Mouse (Mus musculus) midbrain, postnatal 0 days (tissue): ENCODE results near the gene Tcp11l1. TPM values are rescaled to one million over a fixed set of nuclear protein-coding genes. Genes with fewer than 3 reads are reported as not detected.
A peak's percentile ranks its signal among the peaks of the same experiment; 100 is the strongest.

ENCODE experiments used
- ATAC-seq: fragments of 200-750 bp; cut with Nextera tagmentation; 2 replicates; pipeline ENCODE4 v1.8.0; 2017; ENCODE audit warnings: moderate number of reproducible peaks, mild to moderate bottlenecking, moderate TSS enrichment, moderate library complexity; ENCODE audit not compliant: low FRiP score
- DNase-seq: peaks from one replicate; pipeline ENCODE4 v3.0.0-alpha.2; 2015; ENCODE audit warnings: low spot score
- H3K27ac ChIP-seq: fragments of 300-500 bp; sonication (generic); 2 replicates; pipeline ENCODE4 v1.5.1; 2014; ENCODE audit warnings: low read depth, mild to moderate bottlenecking, low read length, mixed read lengths
- H3K27me3 ChIP-seq: fragments of 300-500 bp; sonication (generic); 2 replicates; pipeline ENCODE4 v1.6.1; 2014; ENCODE audit warnings: low read length, control low read depth, mixed read lengths; ENCODE audit not compliant: insufficient read depth
- H3K36me3 ChIP-seq: fragments of 300-500 bp; sonication (generic); 2 replicates; pipeline ENCODE4 v1.6.1; 2014; ENCODE audit warnings: low read length, control low read depth, mixed read lengths; ENCODE audit not compliant: insufficient read depth
- H3K4me1 ChIP-seq: fragments of 300-500 bp; sonication (generic); 2 replicates; pipeline ENCODE4 v1.6.1; 2014; ENCODE audit warnings: mild to moderate bottlenecking, control low read depth, antibody characterized with exemption, low read length, mixed read lengths; ENCODE audit not compliant: insufficient read depth
- H3K4me2 ChIP-seq: fragments of 300-500 bp; sonication (generic); 2 replicates; pipeline ENCODE4 v1.6.1; 2014; ENCODE audit warnings: low read depth, mild to moderate bottlenecking, low read length, mixed read lengths; ENCODE audit not compliant: poor library complexity, severe bottlenecking
- H3K4me3 ChIP-seq: fragments of 300-500 bp; sonication (generic); 2 replicates; pipeline ENCODE4 v1.5.1; 2014; ENCODE audit warnings: low read depth, mild to moderate bottlenecking, low read length, moderate library complexity
- H3K9ac ChIP-seq: fragments of 300-500 bp; sonication (generic); replicated peaks from 2 replicates; pipeline ENCODE4 v1.6.1; 2014; ENCODE audit warnings: mild to moderate bottlenecking, low read length, moderate library complexity, mixed read lengths; ENCODE audit not compliant: poor library complexity, severe bottlenecking
- H3K9me3 ChIP-seq: fragments of 300-500 bp; sonication (generic); 2 replicates; pipeline ENCODE4 v1.6.1; 2016; ENCODE audit warnings: low read length, control low read depth
- CTCF ChIP-seq: IDR thresholded peaks from 2 replicates; pipeline ENCODE4 v1.5.1; 2016; ENCODE audit warnings: antibody characterized with exemption, mild to moderate bottlenecking
- WGBS: fragments of 180-500 bp; shearing (Covaris S2); extraction: QIAGEN DNeasy Blood & Tissue Kit; methylation state at CpG from one replicate; pipeline ENCODE4 v1.1.7; 2014; 5-methylcytosine and 5-hydroxymethylcytosine counted together
- polyA plus RNA-seq: library from polyadenylated mRNA; unstranded; fragments of >200 nt; fragmentation: Nextera tagmentation; extraction: Ambion mirVana; gene quantifications from 2 replicates; pipeline ENCODE4 v1.2.1, GENCODE M21; 2015
- total RNA-seq: library from RNA; depleted of rRNA; stranded (reverse); fragments of >200 nt; gene quantifications from 2 replicates; pipeline ENCODE4 v1.2.3, GENCODE M21; 2014; rRNA removed

Tcp11l1 gene
- total and polyA plus RNA-seq, 2 experiments from 2014 or later = 27.8 to 58.8 TPM

- Histone ChIP-seq H3K4me1 (no peaks in the 10 kb centered on the region), H3K4me2 (no peak overlapping the region), H3K27me3 (no peaks in the 10 kb centered on the region), H3K27ac (no peak overlapping the region), H3K9me3 (no peaks in the 10 kb centered on the region), H3K36me3 (peaks cover 18% of the 10 kb centered on the region; the same call in 1 of the 2 replicates), H3K4me3 (no peak overlapping the region), H3K9ac (no peak overlapping the region)
- DNase-seq (no peak), ATAC-seq (no peak)
- peak; percentile 40; the same call in 1 of the 2 replicates for TF ChIP-seq CTCF
- 91% methylated on average over 6 of the region's 6 CpGs for WGBS
These were observed 42.7 kb downstream of the Tcp11l1 start for GRCm38 (mm10) chr2:104669122-104669804.

- no peak overlapping the region for H3K9ac ChIP-seq
- 89% methylated on average over 8 of the region's 8 CpGs for WGBS
- DNase-seq = no peak
- TF ChIP-seq CTCF = no peak
- no peak overlapping the region for H3K4me3 ChIP-seq
- H3K27me3 ChIP-seq = no peaks in the 10 kb centered on the region
- no peak for ATAC-seq
- H3K36me3 ChIP-seq = peaks cover 16% of the 10 kb centered on the region; the same call in 1 of the 2 replicates
- no peak overlapping the region for H3K27ac ChIP-seq
- H3K4me1 ChIP-seq = no peaks in the 10 kb centered on the region
- H3K4me2 ChIP-seq = no peak overlapping the region
- no peaks in the 10 kb centered on the region for H3K9me3 ChIP-seq
These were observed 48.4 kb downstream of the Tcp11l1 start for GRCm38 (mm10) chr2:104663372-104664100.

- ATAC-seq = no peak
- Histone ChIP-seq H3K36me3 (peaks cover 24% of the 10 kb centered on the region), H3K4me2 (no peak overlapping the region), H3K27me3 (no peaks in the 10 kb centered on the region), H3K4me1 (no peaks in the 10 kb centered on the region), H3K9me3 (no peaks in the 10 kb centered on the region), H3K27ac (no peak overlapping the region), H3K4me3 (no peak overlapping the region), H3K9ac (no peak overlapping the region)
- DNase-seq = no peak
- WGBS = 92% methylated on average over 1 of the region's 1 CpGs
- no peak for TF ChIP-seq CTCF
These were observed 53.3 kb downstream of the Tcp11l1 start for GRCm38 (mm10) chr2:104658659-104659058.

GRCm38 (mm10) chr2:104615985-104616711 lies 95.8 kb downstream of the Tcp11l1 start:
- ATAC-seq = no peak
- H3K27me3 ChIP-seq = no peaks in the 10 kb centered on the region
- H3K4me3 ChIP-seq = no peak overlapping the region
- no peak for TF ChIP-seq CTCF
- H3K27ac ChIP-seq = no peak overlapping the region
- no peaks in the 10 kb centered on the region for H3K9me3 ChIP-seq
- no peak overlapping the region for H3K9ac ChIP-seq
- no peaks in the 10 kb centered on the region for H3K36me3 ChIP-seq
- WGBS = 97% methylated on average over 4 of the region's 4 CpGs
- H3K4me1 ChIP-seq = no peaks in the 10 kb centered on the region
- H3K4me2 ChIP-seq = no peak overlapping the region
- DNase-seq = no peak

GRCm38 (mm10) chr2:104614786-104615185 lies 97.2 kb downstream of the Tcp11l1 start:
- Histone ChIP-seq H3K4me3 (no peak overlapping the region), H3K4me2 (no peak overlapping the region), H3K27ac (no peak overlapping the region), H3K9ac (no peak overlapping the region), H3K36me3 (peaks cover 4% of the 10 kb centered on the region; the same call in 1 of the 2 replicates), H3K4me1 (no peaks in the 10 kb centered on the region), H3K9me3 (no peaks in the 10 kb centered on the region), H3K27me3 (no peaks in the 10 kb centered on the region)
- no peak for TF ChIP-seq CTCF
- no peak for ATAC-seq
- DNase-seq = no peak
- 99% methylated on average over 3 of the region's 3 CpGs for WGBS

Other genes starting within 250 kb of the Tcp11l1 start
- gene Hipk3, start 217.7 kb downstream of the Tcp11l1 start, total RNA-seq = 43.7 and 44.2 TPM in 2 replicates
- 5.3 and 5.8 TPM in 2 replicates for gene Hipk3, start 217.7 kb downstream of the Tcp11l1 start, polyA plus RNA-seq
- 19.1 and 30.3 TPM in 2 replicates for gene Cstf3, start 121.6 kb downstream of the Tcp11l1 start, total RNA-seq
- 58.9 and 72.0 TPM in 2 replicates for gene Cstf3, start 121.6 kb downstream of the Tcp11l1 start, polyA plus RNA-seq
- not detected in 2 replicates for gene Pin1rt1, start 4.2 kb upstream of the Tcp11l1 start, total RNA-seq
- gene Pin1rt1, start 4.2 kb upstream of the Tcp11l1 start, polyA plus RNA-seq = not detected in 2 replicates
- gene Depdc7, start 30.7 kb upstream of the Tcp11l1 start, total RNA-seq = 1.9 and 2.3 TPM in 2 replicates
- 0.90 and 1.5 TPM in 2 replicates for gene Depdc7, start 30.7 kb upstream of the Tcp11l1 start, polyA plus RNA-seq
- 14.1 TPM in 2 replicates for gene Qser1, start 104.6 kb upstream of the Tcp11l1 start, total RNA-seq
- gene Qser1, start 104.6 kb upstream of the Tcp11l1 start, polyA plus RNA-seq = 2.9 and 3.4 TPM in 2 replicates
- 1.5 and 3.9 TPM in 2 replicates for gene Prrg4, start 137.7 kb upstream of the Tcp11l1 start, total RNA-seq
- 0.58 and 0.98 TPM in 2 replicates for gene Prrg4, start 137.7 kb upstream of the Tcp11l1 start, polyA plus RNA-seq
- gene Ccdc73, start 155.6 kb upstream of the Tcp11l1 start, total RNA-seq = 0.71 TPM in 1 of 2 replicates, not detected in the other
- 4.5 and 4.9 TPM in 2 replicates for gene Ccdc73, start 155.6 kb upstream of the Tcp11l1 start, polyA plus RNA-seq